Mouse (Mus musculus) neural tube, embryonic 11.5 days (tissue): ENCODE measurements at regions not wholly inside any gene's neighbourhood (a gene's known extent, or its start where the extent isn't known, plus 50 kb on each side); places are given as distances from the start of the nearest gene placed in this dataset.

Experiments
- ATAC-seq: fragments of 200-750 bp; cut with Nextera tagmentation; 2 replicates; pipeline ENCODE4 v1.8.0; 2017; ENCODE audit warnings: moderate number of reproducible peaks, mild to moderate bottlenecking, moderate TSS enrichment, moderate library complexity; ENCODE audit not compliant: insufficient read depth, low FRiP score, low TSS enrichment
- DNase-seq: peaks from one replicate; pipeline ENCODE4 v3.0.0-alpha.2; 2015; ENCODE audit warnings: low spot score
- H3K27ac ChIP-seq: fragments of 300-500 bp; sonication (generic); 2 replicates; pipeline ENCODE4 v1.5.1; 2014; ENCODE audit warnings: low read depth, mild to moderate bottlenecking, low read length
- H3K27me3 ChIP-seq: fragments of 300-500 bp; sonication (generic); 2 replicates; pipeline ENCODE4 v1.6.1; 2014; ENCODE audit warnings: mild to moderate bottlenecking, low read length, mixed read lengths; ENCODE audit not compliant: control insufficient read depth, insufficient read depth
- H3K36me3 ChIP-seq: fragments of 300-500 bp; sonication (generic); 2 replicates; pipeline ENCODE4 v1.6.1; 2014; ENCODE audit warnings: mild to moderate bottlenecking, low read length, moderate library complexity, mixed read lengths; ENCODE audit not compliant: control insufficient read depth, insufficient read depth
- H3K4me1 ChIP-seq: fragments of 300-500 bp; sonication (generic); 2 replicates; pipeline ENCODE4 v1.6.1; 2014; ENCODE audit warnings: low read length, mixed read lengths; ENCODE audit not compliant: control insufficient read depth, insufficient read depth
- H3K4me2 ChIP-seq: fragments of 300-500 bp; sonication (generic); 2 replicates; pipeline ENCODE4 v1.6.1; 2014; ENCODE audit warnings: low read depth, mild to moderate bottlenecking, moderate library complexity
- H3K4me3 ChIP-seq: fragments of 300-500 bp; sonication (generic); 2 replicates; pipeline ENCODE4 v1.5.1; 2014; ENCODE audit warnings: low read depth, low read length
- H3K9ac ChIP-seq: fragments of 300-500 bp; sonication (generic); 2 replicates; pipeline ENCODE4 v1.6.1; 2014; ENCODE audit warnings: mild to moderate bottlenecking, low read length
- H3K9me3 ChIP-seq: fragments of 300-500 bp; sonication (generic); 2 replicates; pipeline ENCODE4 v1.6.1; 2016; ENCODE audit warnings: low read length; ENCODE audit not compliant: control insufficient read depth
- WGBS: fragments of 180-500 bp; shearing (Covaris S2); extraction: QIAGEN DNeasy Blood & Tissue Kit; methylation state at CpG from one replicate; pipeline ENCODE4 v1.1.7; 2014; 5-methylcytosine and 5-hydroxymethylcytosine counted together

- H3K27me3 ChIP-seq = no peaks in the 10 kb centered on the region
- H3K36me3 ChIP-seq = no peaks in the 10 kb centered on the region
- H3K9me3 ChIP-seq = no peaks in the 10 kb centered on the region
- WGBS = 30% methylated on average over 1 of the region's 1 CpGs
- no peak overlapping the region for H3K4me3 ChIP-seq
- H3K4me2 ChIP-seq = no peak overlapping the region
- no peak overlapping the region for H3K9ac ChIP-seq
- no peak overlapping the region for H3K27ac ChIP-seq
- peak; percentile 60 for DNase-seq
- no peak for ATAC-seq
- no peaks in the 10 kb centered on the region for H3K4me1 ChIP-seq
These were observed 52.2 kb upstream of the Otud4 start for GRCm38 (mm10) chr8:79587258-79587657.

DNA sequence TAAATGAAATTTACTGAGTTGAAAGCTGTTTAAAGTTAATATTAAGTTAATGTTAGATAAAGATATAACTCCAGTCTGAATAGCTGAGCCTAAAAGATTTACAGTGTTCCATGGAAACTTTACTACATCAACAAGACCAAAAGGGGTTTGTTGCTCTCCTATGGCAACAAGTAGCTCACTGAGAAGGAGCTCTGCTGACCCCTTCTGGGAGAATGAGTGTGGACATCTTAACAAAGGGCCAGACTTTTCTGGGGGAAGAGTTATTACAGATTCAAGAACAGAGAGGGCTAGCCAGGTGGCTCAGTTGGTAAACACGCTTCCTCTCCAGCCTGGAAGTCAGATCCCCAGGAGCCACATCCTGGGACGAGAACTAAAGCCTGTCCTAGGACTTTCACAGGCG, 54.5 kb upstream of the Otud4 start:
- Histone ChIP-seq H3K9ac (no peak overlapping the region), H3K36me3 (no peaks in the 10 kb centered on the region), H3K27ac (no peak overlapping the region), H3K4me3 (no peak overlapping the region), H3K9me3 (no peaks in the 10 kb centered on the region), H3K27me3 (no peaks in the 10 kb centered on the region), H3K4me1 (no peaks in the 10 kb centered on the region), H3K4me2 (no peak overlapping the region)
- DNase-seq = peak; percentile 66
- WGBS = 39% methylated on average over 3 of the region's 3 CpGs
- peak; percentile 71; the same call in 1 of the 2 replicates for ATAC-seq

DNA sequence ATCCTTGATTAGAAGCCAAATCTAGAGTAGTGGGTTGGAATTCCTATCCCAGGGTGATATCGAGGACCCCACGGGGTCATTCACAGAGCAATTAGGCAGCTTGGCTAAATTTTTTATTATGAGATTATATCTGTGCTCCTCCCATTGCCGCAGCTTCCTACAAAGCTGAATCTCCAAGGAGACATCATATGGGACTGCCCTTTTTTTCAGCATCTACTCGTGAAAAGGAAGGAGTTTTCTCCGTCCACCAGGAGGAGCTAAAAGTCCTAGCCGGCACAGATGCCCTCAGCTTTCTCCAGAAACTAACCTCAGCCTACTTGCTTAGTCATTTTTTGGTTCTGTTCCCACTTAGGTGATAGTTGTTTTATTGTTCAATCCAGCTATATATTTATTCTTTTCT, 56.1 kb upstream of the Otud4 start:
- DNase-seq = no peak
- WGBS = 41% methylated on average over 6 of the region's 6 CpGs

GRCm38 (mm10) chr8:79582195-79582594, 57.2 kb upstream of the Otud4 start:
- H3K27ac ChIP-seq = no peak overlapping the region
- no peaks in the 10 kb centered on the region for H3K9me3 ChIP-seq
- H3K36me3 ChIP-seq = no peaks in the 10 kb centered on the region
- no peak overlapping the region for H3K4me2 ChIP-seq
- no peaks in the 10 kb centered on the region for H3K27me3 ChIP-seq
- ATAC-seq = no peak
- DNase-seq = no peak
- H3K9ac ChIP-seq = no peak overlapping the region
- H3K4me3 ChIP-seq = no peak overlapping the region
- WGBS = 91% methylated on average over 2 of the region's 2 CpGs
- H3K4me1 ChIP-seq = no peaks in the 10 kb centered on the region

More for the DNA sequence above, 56.1 kb upstream of the Otud4 start:
- H3K36me3 ChIP-seq = no peaks in the 10 kb centered on the region
- no peaks in the 10 kb centered on the region for H3K4me1 ChIP-seq
- no peak overlapping the region for H3K4me3 ChIP-seq
- no peak overlapping the region for H3K27ac ChIP-seq
- no peak overlapping the region for H3K9ac ChIP-seq
- no peak for ATAC-seq
- no peak overlapping the region for H3K4me2 ChIP-seq
- no peaks in the 10 kb centered on the region for H3K9me3 ChIP-seq
- H3K27me3 ChIP-seq = no peaks in the 10 kb centered on the region

DNA sequence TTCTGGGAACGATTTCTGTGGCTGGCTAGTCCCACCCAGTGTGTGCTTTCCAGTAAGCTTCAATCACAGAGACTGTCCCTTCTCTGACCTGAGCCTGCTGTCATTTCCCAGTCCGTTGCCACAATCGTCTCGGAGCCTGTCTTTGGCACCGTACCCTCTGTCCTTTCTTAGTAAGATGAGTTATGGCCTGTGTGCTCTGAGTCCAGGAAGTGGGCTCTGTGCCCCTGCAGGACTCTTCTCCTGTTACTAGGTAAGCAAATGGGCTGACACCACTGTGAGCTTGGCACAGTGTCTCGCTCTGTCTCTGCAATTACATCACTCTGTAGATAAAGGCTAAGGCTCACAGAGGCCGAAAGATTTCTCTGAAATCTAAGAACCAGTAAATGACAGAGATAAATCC, 63.3 kb upstream of the Otud4 start:
- no peak for DNase-seq
- Histone ChIP-seq H3K4me1 (no peaks in the 10 kb centered on the region), H3K4me3 (no peak overlapping the region), H3K4me2 (no peak overlapping the region), H3K9ac (no peak overlapping the region), H3K27ac (no peak overlapping the region), H3K27me3 (no peaks in the 10 kb centered on the region), H3K9me3 (no peaks in the 10 kb centered on the region), H3K36me3 (no peaks in the 10 kb centered on the region)
- WGBS = 67% methylated on average over 7 of the region's 7 CpGs
- ATAC-seq = no peak

DNA sequence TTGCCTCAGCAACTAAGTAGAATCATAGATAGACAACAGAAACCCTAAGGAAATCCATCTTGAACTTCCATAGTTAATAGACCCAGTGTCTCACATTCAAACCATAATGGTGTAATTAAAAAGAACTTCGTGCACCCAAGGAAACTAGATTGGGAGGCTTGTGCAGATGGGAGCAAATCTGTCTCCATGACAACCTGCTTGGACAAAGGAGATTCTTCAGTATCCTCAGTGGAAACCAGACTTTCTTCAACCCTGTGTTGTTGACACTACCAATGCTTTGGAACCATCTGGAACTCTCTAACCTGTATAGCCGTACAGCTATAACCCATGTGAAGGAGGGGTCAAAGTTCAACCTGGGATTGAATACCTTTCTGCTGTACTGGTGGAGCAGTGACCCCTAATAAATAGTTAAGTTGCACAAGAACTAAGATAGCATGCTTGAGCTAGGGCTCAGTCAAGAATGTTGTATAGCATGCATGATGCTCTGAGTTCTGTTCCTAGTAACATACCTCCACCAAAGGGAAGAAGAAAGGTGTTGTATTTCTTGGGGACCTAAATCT, 64.2 kb upstream of the Otud4 start:
- H3K4me3 ChIP-seq = no peak overlapping the region
- 46% methylated on average over 2 of the region's 2 CpGs for WGBS
- ATAC-seq (no peak), DNase-seq (no peak)
- H3K9ac ChIP-seq = no peak overlapping the region
- H3K4me2 ChIP-seq = no peak overlapping the region
- no peaks in the 10 kb centered on the region for H3K9me3 ChIP-seq
- no peaks in the 10 kb centered on the region for H3K27me3 ChIP-seq
- no peaks in the 10 kb centered on the region for H3K4me1 ChIP-seq
- H3K36me3 ChIP-seq = no peaks in the 10 kb centered on the region
- H3K27ac ChIP-seq = no peak overlapping the region

DNA sequence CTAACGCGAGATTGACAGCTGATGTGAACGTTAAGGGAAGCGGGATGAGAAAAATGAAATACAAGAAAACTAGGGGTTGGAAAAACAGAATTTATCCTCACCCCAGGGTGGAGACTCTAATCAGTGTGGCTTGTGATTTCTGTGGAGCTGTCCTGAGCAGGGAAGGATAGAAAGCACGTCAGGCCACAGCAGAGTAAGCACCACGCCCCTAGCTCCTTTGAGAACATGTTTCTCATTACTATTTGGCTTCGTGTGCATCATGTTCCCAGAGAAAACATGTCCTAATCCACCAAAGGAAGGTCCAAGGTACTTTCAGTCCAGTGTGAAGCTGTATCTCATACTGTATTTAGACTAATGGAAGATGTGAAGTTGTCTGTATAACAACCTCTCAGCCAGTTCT, 65.9 kb upstream of the Otud4 start:
- Histone ChIP-seq H3K4me2 (no peak overlapping the region), H3K27me3 (no peaks in the 10 kb centered on the region), H3K9me3 (no peaks in the 10 kb centered on the region), H3K9ac (no peak overlapping the region), H3K4me1 (no peaks in the 10 kb centered on the region), H3K36me3 (no peaks in the 10 kb centered on the region), H3K27ac (no peak overlapping the region), H3K4me3 (no peak overlapping the region)
- 88% methylated on average over 7 of the region's 7 CpGs for WGBS
- no peak for ATAC-seq
- DNase-seq = no peak

DNA sequence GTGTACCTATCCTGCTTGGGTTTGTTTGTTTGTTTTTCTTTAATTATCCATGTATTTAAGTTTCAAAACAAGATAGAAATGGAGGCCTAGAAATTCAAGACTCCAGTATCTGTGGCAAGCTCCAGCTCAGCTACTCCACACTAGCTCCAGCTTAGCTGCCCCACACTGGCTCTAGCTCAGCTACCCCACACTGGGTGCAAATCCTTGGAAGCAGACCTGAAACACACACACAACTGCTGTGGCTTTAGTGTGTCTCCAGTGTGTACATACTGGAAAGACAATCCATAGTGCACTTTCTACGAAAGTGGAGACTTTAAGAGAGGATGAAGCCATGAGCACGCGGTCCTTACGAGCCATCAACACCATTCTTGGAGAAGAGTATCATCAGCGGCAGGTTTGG, 66.9 kb upstream of the Otud4 start:
- no peak for ATAC-seq
- H3K4me3 ChIP-seq = no peak overlapping the region
- no peaks in the 10 kb centered on the region for H3K9me3 ChIP-seq
- DNase-seq = no peak
- H3K9ac ChIP-seq = no peak overlapping the region
- no peaks in the 10 kb centered on the region for H3K36me3 ChIP-seq
- 97% methylated on average over 5 of the region's 5 CpGs for WGBS
- H3K4me2 ChIP-seq = no peak overlapping the region
- no peaks in the 10 kb centered on the region for H3K4me1 ChIP-seq
- no peak overlapping the region for H3K27ac ChIP-seq
- no peaks in the 10 kb centered on the region for H3K27me3 ChIP-seq

GRCm38 (mm10) chr8:79563101-79563500, 76.3 kb upstream of the Otud4 start:
- H3K27ac ChIP-seq = no peak overlapping the region
- no peak overlapping the region for H3K4me2 ChIP-seq
- H3K4me3 ChIP-seq = no peak overlapping the region
- H3K4me1 ChIP-seq = 0 out of 2 replicates have a peak, but pooled peaks cover 3% of the 10 kb centered on the region
- WGBS = 89% methylated on average over 6 of the region's 6 CpGs
- no peak for ATAC-seq
- H3K36me3 ChIP-seq = no peaks in the 10 kb centered on the region
- H3K9ac ChIP-seq = no peak overlapping the region
- H3K9me3 ChIP-seq = no peaks in the 10 kb centered on the region
- DNase-seq = no peak
- H3K27me3 ChIP-seq = no peaks in the 10 kb centered on the region
